Mouse (Mus musculus): Measurements from ENCODE around the gene Hps6.

DNA sequence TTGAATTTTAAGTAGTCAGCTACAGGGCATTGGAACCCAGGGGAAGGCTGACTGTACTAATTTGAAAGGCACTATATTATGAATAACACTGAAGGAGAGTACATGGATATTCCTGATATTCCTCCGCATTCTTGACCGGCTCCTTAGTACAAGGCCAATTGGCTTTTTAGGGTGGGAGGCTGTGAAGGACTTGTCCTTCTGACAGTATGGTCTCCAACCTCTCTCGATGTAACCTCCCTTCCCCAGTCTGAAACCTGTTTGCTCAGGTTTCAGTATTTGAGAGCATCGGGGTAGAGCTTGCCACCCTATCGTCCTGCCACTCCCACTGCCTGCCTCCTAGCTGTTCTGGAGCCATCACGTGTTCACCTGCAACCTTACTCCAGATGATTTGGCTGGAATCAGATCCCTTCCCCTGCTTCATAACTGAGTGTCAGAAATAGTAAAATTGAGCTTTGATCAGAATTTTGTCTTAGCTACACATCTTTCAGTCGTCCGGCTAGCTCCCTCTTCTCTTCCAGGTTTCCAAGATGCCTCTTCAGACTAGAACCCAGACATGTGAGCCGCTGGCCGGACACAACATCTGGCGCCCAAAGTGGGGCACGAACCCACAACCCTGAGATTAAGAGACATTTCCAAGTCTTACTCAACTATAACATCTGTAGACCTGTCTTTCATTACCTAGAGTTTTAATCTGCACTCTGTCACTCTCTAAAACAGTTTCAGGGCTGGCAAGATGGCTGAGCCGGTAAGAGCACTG is 9.1 kb upstream of the Hps6 start:
- no peak for TF ChIP-seq POLR2A (IDR thresholded peaks at IDR 0.05; ENCODE audit: insufficient read length, low read depth)
- TF ChIP-seq TCF12 (IDR thresholded peaks at IDR 0.05; ENCODE audit: insufficient read depth, poor library complexity, severe bottlenecking): no peak
- TF ChIP-seq MYOD1 (IDR thresholded peaks at IDR 0.05; ENCODE audit: control insufficient read depth in 1 of 3, insufficient read length in 2 of 3, low read depth in 2 of 3): no peak
- no peak for TF ChIP-seq MAX (IDR thresholded peaks at IDR 0.05; ENCODE audit: low read depth)
- TF ChIP-seq USF1 (IDR thresholded peaks at IDR 0.05; ENCODE audit: low read depth): no peak
- TF ChIP-seq MYOG (IDR thresholded peaks at IDR 0.05; ENCODE audit: control insufficient read depth in 1 of 3, insufficient read depth in 1 of 3, insufficient read length in 2 of 3, low read depth in 2 of 3): no peak
- no peak for TF ChIP-seq POLR2AphosphoS2 (IDR thresholded peaks at IDR 0.05; ENCODE audit: insufficient read length, low read depth)
- TF ChIP-seq CEBPB (IDR thresholded peaks at IDR 0.05; ENCODE audit: insufficient read depth, poor library complexity, severe bottlenecking): no peak
- TF ChIP-seq TCF3 (IDR thresholded peaks at IDR 0.05; ENCODE audit: insufficient read length, low read depth): no peak
- no peak for TF ChIP-seq E2F4 (IDR thresholded peaks at IDR 0.05; ENCODE audit: insufficient read depth)
